Mouse (Mus musculus) heart, embryonic 13.5 days (tissue): Measurements from ENCODE around the gene Akap2. TPM values are rescaled to one million over a fixed set of nuclear protein-coding genes. Genes with fewer than 3 reads are reported as not detected.
A peak's percentile ranks its signal among the peaks of the same experiment; 100 is the strongest.

Experiments used
- ATAC-seq: fragments of 200-750 bp; cut with Nextera tagmentation; 2 replicates; pipeline ENCODE4 v1.8.0; 2017; ENCODE audit warnings: moderate TSS enrichment; ENCODE audit not compliant: insufficient number of reproducible peaks, low FRiP score, low TSS enrichment; ENCODE audit errors: extremely low read depth
- H3K27ac ChIP-seq: fragments of 300-500 bp; sonication (generic); replicated peaks from 2 replicates; pipeline ENCODE4 v1.5.1; 2015; ENCODE audit warnings: moderate library complexity, mild to moderate bottlenecking, inconsistent platforms
- H3K27me3 ChIP-seq: fragments of 300-500 bp; sonication (generic); replicated peaks from 2 replicates; pipeline ENCODE4 v1.6.1; 2015; ENCODE audit warnings: mild to moderate bottlenecking, inconsistent platforms
- H3K36me3 ChIP-seq: fragments of 300-500 bp; sonication (generic); 2 replicates; pipeline ENCODE4 v1.6.1; 2015; ENCODE audit warnings: mild to moderate bottlenecking, inconsistent platforms
- H3K4me1 ChIP-seq: fragments of 300-500 bp; sonication (generic); 2 replicates; pipeline ENCODE4 v1.6.1; 2015; ENCODE audit warnings: inconsistent platforms
- H3K4me2 ChIP-seq: fragments of 300-500 bp; sonication (generic); 2 replicates; pipeline ENCODE4 v1.6.1; 2015; ENCODE audit warnings: inconsistent platforms, mild to moderate bottlenecking, moderate library complexity
- H3K4me3 ChIP-seq: fragments of 300-500 bp; sonication (generic); 2 replicates; pipeline ENCODE4 v1.5.1; 2015; ENCODE audit warnings: moderate library complexity, mild to moderate bottlenecking, inconsistent platforms
- H3K9ac ChIP-seq: fragments of 300-500 bp; sonication (generic); 2 replicates; pipeline ENCODE4 v1.6.1; 2015; ENCODE audit warnings: inconsistent platforms, mild to moderate bottlenecking, moderate library complexity
- H3K9me3 ChIP-seq: fragments of 300-500 bp; sonication (generic); 2 replicates; pipeline ENCODE4 v1.6.1; 2016; ENCODE audit warnings: inconsistent platforms
- WGBS: fragments of 180-500 bp; shearing (Covaris S2); methylation state at CpG from one replicate; pipeline ENCODE4 v1.1.7; 2015; ENCODE audit warnings: mixed read lengths; 5-methylcytosine and 5-hydroxymethylcytosine counted together
- polyA plus RNA-seq: library from polyadenylated mRNA; unstranded; fragments of >200 nt; fragmentation: Nextera tagmentation; extraction: Ambion mirVana; gene quantifications from 2 replicates; pipeline ENCODE4 v1.2.1, GENCODE M21; 2015

Akap2 gene
- polyA plus RNA-seq, 1 experiment from 2014 or later = 43.1 TPM

DNA sequence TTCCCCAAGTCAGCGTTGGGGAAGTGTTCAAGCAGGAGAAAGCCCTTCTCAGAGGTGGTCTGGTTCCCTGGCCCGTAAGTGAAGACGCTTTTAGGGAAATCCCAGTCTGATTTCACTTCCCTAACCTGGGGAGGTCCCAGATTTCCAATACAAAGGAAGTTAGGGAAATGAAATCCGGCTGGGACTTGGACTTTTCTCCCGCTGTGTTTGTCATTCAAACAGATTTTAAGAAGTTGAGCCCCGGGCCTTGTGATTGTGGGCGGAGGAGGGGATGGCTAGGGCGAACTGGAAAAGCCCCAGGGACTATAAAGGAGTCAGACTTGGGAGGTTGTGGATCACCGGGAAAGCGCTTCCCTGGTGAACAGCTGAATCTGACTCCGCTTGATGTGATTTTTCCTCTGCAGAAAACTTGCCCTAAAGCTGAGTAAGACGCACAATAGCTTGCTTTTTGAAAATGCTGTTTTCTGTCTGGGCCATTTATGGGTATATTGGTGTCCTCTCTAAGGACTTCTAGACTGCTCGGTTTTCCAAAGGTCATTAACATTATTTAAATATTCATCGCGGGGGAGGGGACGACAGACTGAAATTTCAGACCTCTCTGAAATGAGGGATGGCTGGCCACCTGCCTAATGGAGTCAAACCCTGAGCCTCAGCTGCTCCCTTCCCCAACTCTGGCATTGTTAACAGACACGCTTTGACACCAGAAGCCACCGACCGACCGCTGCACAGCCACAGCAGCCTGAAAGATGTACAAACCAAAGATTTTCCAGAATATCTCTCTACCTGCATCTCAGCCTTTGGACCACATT, 63.6 kb downstream of the Akap2 start:
- no peaks in the 10 kb centered on the region for H3K36me3 ChIP-seq
- no peak for ATAC-seq
- H3K27me3 ChIP-seq = no peaks in the 10 kb centered on the region
- H3K4me1 ChIP-seq = peaks cover 50% of the 10 kb centered on the region
- no peak overlapping the region for H3K4me3 ChIP-seq
- H3K4me2 ChIP-seq = peak overlapping the region; percentile 3
- H3K9me3 ChIP-seq = no peaks in the 10 kb centered on the region
- WGBS = 23% methylated on average over 20 of the region's 20 CpGs
- H3K9ac ChIP-seq = no peak overlapping the region
- no peak overlapping the region for H3K27ac ChIP-seq

DNA sequence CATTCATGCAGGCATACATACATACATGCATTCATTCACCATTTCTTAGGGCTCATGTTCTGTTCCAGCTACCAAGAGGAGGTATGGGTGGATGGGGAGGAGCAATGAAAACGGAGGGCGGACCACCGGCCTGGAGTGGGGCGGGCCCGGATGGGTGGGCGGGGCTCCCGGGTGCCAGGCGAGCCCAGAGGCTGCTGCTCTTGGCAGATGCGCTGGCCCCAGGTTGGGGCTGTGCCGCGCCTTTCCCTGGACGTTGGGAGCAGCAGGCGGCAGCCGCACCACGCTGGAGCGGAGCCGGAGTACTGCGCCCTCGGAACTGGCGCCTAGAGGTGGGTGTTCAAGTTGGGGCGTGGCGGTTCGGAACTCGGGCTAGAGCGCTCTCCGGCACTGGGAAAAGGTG, 64.5 kb downstream of the Akap2 start:
- peaks cover 49% of the 10 kb centered on the region for H3K4me1 ChIP-seq
- H3K4me2 ChIP-seq = peak overlapping the region; percentile 79
- ATAC-seq = peak; percentile 66; the same call in 1 of the 2 replicates
- H3K27me3 ChIP-seq = no peaks in the 10 kb centered on the region
- H3K9ac ChIP-seq = peak overlapping the region; percentile 79
- WGBS = under 1% methylated on average over 26 of the region's 26 CpGs
- H3K9me3 ChIP-seq = no peaks in the 10 kb centered on the region
- H3K36me3 ChIP-seq = no peaks in the 10 kb centered on the region
- H3K4me3 ChIP-seq = peak overlapping the region; percentile 55
- no peak overlapping the region for H3K27ac ChIP-seq

DNA sequence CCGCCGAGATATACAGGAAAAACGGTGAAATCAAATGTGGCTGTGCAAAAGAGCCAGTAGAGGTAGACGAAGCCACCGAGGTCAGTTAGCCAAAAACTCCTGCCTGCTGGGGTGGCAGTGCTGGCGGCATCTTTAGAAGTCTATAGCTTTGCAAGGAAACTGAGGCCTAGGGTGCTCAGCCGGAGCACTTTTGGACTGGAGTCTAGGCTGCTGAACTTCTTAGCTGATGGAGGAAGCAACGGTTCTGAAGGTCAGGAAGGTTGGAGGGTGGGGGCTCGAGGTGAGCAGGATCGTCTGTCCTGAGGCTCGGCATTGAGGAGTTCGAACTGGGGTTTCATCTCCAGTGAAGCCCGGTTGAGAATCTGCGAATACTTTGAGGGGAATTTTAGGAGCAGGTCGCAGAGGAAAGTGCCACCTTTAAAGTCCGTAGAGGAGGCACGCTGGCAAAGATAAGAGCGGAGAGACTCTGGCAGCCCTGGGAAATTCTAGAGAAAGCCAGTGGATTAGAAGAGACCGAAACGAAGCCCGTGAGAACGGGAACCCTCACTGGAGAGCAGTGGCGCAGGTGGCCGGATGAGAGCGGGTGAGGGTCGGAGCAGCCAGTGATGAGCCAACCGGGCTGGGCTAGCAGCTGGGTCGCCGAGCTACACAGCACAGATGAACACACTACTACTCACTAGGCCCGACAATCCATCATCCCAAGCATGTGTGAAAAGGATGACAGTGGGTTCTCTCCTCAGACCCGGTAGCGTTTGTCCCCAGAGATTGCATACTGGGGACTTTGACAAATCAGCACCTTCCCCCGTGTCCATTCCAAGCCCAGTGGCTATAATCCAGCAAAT, 65.3 kb downstream of the Akap2 start:
- Histone ChIP-seq H3K9me3 (no peaks in the 10 kb centered on the region), H3K27me3 (no peaks in the 10 kb centered on the region), H3K27ac (peak overlapping the region; percentile 13), H3K4me1 (peaks cover 49% of the 10 kb centered on the region), H3K9ac (peak overlapping the region; percentile 79), H3K4me2 (peak overlapping the region; percentile 79), H3K36me3 (peaks cover 5% of the 10 kb centered on the region), H3K4me3 (peak overlapping the region; percentile 55)
- 6% methylated on average over 33 of the region's 33 CpGs for WGBS
- ATAC-seq = 0 out of 2 replicates have a peak, but pooled peaks have one; percentile 15

DNA sequence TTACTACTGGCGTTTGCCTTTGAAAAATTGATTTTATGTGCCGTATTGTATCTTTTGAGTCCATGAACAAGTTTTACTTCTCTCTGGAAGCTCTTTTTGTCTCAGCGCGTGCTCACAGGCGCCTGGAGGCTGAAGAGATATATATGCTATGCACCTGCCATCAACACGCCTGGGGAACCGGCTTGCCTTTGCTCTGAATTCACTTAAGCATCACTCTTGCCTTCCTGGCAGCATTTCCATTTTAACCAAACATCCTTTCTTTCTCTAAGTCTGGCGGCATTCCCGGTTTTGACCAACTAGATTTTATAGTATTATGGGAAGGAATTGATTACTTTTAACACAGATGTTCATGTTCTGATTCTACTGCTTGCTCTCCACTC, 65.9 kb downstream of the Akap2 start:
- peak overlapping the region; percentile 55 for H3K4me3 ChIP-seq
- H3K36me3 ChIP-seq = peaks cover 5% of the 10 kb centered on the region
- no peaks in the 10 kb centered on the region for H3K9me3 ChIP-seq
- ATAC-seq = no peak
- H3K4me2 ChIP-seq = peak overlapping the region; percentile 79
- H3K9ac ChIP-seq = peak overlapping the region; percentile 79
- H3K4me1 ChIP-seq = peaks cover 49% of the 10 kb centered on the region
- H3K27me3 ChIP-seq = no peaks in the 10 kb centered on the region
- 33% methylated on average over 9 of the region's 9 CpGs for WGBS
- peak overlapping the region; percentile 13; the same call in 1 of the 2 replicates for H3K27ac ChIP-seq

DNA sequence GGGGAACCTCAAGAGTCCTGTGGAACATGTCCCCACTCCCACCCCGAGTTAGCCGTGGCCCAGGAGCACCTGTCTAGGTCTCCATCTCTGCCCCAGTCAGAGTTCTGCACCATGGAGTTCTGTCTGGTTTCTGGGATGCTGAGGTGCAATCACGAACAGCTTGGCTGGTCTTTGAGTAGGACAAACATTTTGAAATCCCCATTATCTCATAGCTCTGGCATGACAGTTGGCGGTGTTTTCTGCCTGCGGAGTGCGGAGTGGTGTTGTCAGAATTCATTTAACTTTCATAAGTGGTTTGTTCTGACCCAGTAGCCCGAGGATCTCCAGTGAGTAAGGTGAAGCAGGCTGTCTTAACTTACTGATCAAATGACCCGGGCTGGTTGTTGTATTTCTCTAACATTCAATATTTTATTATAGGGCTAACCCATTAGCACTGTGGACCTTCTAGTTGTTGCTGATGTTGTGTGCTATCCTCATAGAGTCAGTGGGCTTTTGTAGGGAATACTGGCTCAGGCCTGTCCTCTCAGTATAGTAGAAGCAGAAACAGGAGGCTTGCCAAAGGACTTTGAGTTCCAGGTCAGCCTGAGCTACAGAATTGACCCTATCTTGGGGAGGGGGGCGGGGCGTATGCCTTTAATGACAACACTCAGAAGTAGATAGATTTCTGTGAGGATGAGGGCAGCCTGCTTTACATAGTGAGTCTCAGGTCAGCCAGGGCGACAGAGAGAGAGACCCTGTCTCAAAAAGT, 66.6 kb downstream of the Akap2 start:
- no peaks in the 10 kb centered on the region for H3K9me3 ChIP-seq
- H3K4me3 ChIP-seq = peak overlapping the region; percentile 55
- H3K4me2 ChIP-seq = peak overlapping the region; percentile 79
- H3K27me3 ChIP-seq = no peaks in the 10 kb centered on the region
- peaks cover 54% of the 10 kb centered on the region for H3K4me1 ChIP-seq
- no peak for ATAC-seq
- 52% methylated on average over 11 of the region's 11 CpGs for WGBS
- H3K27ac ChIP-seq = peak overlapping the region; percentile 32
- 0 out of 2 replicates have a peak overlapping the region, but pooled peaks have one; percentile 79 for H3K9ac ChIP-seq
- peaks cover 5% of the 10 kb centered on the region for H3K36me3 ChIP-seq

DNA sequence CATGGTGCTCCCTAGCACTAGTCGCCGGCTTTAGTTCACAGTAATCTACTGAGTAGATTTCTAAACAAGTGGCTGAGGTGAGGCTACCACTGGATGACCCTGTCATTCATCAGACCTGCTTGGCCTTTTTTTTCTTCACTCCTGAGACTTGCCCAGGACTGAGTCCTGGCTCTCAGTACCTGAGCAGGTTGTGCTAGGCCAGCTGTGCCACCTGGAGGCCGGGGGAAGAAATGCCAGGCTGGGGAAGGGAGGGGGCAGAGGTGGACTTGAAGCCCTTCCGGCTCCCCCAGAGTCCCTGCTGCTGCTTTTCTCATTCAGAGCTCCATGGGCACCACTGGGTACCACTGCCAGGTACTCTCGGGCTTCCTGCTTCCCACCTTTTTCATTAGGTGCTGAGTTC, 71.3 kb downstream of the Akap2 start:
- Histone ChIP-seq H3K9ac (0 out of 2 replicates have a peak overlapping the region, but pooled peaks have one; percentile 24), H3K27me3 (no peaks in the 10 kb centered on the region), H3K4me3 (no peak overlapping the region), H3K27ac (peak overlapping the region; percentile 53), H3K9me3 (no peaks in the 10 kb centered on the region), H3K4me2 (no peak overlapping the region), H3K4me1 (peaks cover 56% of the 10 kb centered on the region), H3K36me3 (peaks cover 5% of the 10 kb centered on the region)
- ATAC-seq = no peak
- WGBS = 48% methylated on average over 5 of the region's 5 CpGs

DNA sequence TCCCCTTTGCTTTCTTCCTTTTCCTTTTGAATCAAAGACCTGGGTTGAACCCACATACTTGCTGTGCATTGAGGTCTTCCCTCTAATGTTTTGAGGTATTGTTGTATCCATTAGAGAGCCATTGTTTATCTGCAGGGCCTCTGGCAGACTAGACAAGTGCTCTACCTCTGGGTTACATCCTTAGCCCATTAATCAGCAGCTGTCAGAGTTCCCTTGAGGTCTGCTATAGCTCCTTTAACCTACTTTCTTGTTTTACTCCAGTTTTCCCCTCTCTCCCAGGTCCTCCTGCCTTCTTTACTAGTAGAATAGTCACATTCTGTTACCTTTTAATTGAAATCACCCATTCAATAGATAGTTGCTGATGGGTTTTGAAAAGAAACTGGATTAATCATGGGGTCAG, 71.7 kb downstream of the Akap2 start:
- Histone ChIP-seq H3K4me1 (peaks cover 56% of the 10 kb centered on the region), H3K36me3 (peaks cover 5% of the 10 kb centered on the region), H3K4me3 (no peak overlapping the region), H3K27me3 (no peaks in the 10 kb centered on the region), H3K9ac (peak overlapping the region; percentile 24; the same call in 1 of the 2 replicates), H3K27ac (peak overlapping the region; percentile 53), H3K9me3 (no peaks in the 10 kb centered on the region), H3K4me2 (no peak overlapping the region; the same call in 1 of the 2 replicates)
- ATAC-seq = no peak

DNA sequence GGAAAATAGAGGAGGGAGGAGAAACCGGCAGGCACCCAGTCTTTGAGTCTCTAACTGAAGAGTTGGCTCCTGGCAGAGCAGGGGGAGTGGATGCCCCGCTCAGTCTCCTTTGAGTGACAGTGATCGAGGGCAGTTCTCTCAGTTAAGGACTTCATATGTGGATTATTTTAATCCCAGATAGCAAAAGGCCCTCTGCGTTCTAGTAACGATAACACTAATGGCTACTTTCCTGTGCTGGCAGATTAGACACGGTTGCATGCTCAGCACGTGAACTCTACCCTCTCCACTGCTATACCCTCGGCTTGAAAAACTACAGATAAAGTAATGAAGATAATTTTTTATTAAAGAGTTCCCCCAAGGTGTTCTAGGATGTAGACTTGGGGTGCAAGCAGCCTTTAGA, 76.5 kb downstream of the Akap2 start:
- 12% methylated on average over 8 of the region's 8 CpGs for WGBS
- ATAC-seq = no peak
- Histone ChIP-seq H3K4me2 (peak overlapping the region; percentile 28), H3K9me3 (no peaks in the 10 kb centered on the region), H3K4me1 (peaks cover 75% of the 10 kb centered on the region), H3K9ac (peak overlapping the region; percentile 56), H3K4me3 (no peak overlapping the region), H3K36me3 (0 out of 2 replicates have a peak, but pooled peaks cover 5% of the 10 kb centered on the region), H3K27me3 (no peaks in the 10 kb centered on the region), H3K27ac (peak overlapping the region; percentile 78)

DNA sequence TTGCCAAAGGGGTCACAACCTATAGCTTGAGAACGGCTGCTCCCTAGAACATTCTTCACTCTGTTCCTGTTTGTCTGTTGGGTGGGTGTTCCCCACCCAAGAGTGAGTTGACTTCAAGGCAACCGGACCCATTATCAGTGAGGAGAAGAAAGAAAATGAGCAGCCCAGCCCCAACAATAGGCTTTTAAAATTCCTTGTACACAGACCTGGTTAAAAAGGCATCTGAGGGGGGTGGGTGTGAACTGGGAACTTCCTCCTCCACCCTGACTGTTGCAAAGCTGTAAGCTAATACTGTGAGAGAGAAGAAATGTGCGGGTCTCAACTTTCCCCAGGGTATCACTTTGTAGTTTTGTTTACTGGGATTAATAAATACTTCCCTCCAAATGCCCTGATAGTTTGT, 77.1 kb downstream of the Akap2 start:
- ATAC-seq = no peak
- H3K4me1 ChIP-seq = peaks cover 74% of the 10 kb centered on the region
- 30% methylated on average over 3 of the region's 3 CpGs for WGBS

DNA sequence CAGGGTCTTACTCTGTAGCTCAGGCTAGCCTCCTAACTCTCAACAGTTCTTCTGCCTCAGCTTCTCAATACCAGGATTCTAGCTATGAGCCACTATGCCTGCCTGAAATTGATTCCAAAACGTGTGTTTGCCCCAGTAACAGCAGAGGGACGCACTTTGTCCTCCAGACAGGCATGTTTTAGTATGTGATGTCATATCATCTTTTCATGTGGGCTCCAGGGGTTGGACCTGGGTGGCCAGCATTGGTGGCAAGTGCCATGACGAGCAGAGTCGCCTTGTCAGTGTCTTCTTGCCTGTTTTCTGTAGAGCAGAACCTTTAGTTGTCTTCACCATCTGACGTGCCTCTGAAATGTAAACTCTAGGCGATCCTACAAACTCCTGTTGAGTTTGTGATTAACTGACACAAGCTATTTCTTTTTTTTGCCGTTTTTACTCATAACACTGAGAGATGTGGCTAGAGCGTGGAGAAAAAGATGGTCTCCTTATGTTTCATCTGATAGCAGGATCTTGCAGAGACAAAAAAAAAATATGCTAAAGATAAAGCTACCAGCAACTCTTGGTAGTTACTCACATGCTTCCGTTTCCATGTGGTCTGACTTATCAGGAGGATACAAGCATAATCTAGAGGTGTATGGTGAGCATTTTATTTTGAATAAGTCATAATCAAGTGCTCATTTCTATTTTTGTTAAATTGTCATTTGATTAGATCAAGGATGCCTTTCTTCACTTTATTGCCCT, 80.3 kb downstream of the Akap2 start:
- Histone ChIP-seq H3K4me2 (peak overlapping the region; percentile 16; the same call in 1 of the 2 replicates), H3K36me3 (0 out of 2 replicates have a peak, but pooled peaks cover 14% of the 10 kb centered on the region), H3K4me3 (no peak overlapping the region), H3K27ac (peak overlapping the region; percentile 81), H3K4me1 (peaks cover 75% of the 10 kb centered on the region), H3K9ac (0 out of 2 replicates have a peak overlapping the region, but pooled peaks have one; percentile 53), H3K27me3 (no peaks in the 10 kb centered on the region), H3K9me3 (no peaks in the 10 kb centered on the region)
- 47% methylated on average over 9 of the region's 9 CpGs for WGBS
- no peak for ATAC-seq

More for the DNA sequence above, 77.1 kb downstream of the Akap2 start:
- Histone ChIP-seq H3K9me3 (no peaks in the 10 kb centered on the region), H3K4me2 (no peak overlapping the region), H3K4me3 (no peak overlapping the region), H3K9ac (no peak overlapping the region), H3K36me3 (0 out of 2 replicates have a peak, but pooled peaks cover 5% of the 10 kb centered on the region), H3K27ac (peak overlapping the region; percentile 78), H3K27me3 (no peaks in the 10 kb centered on the region)
